Mouse (Mus musculus) forebrain, embryonic 15.5 days (tissue): ENCODE measurements at regions not wholly inside any gene's neighbourhood (a gene's known extent, or its start where the extent isn't known, plus 50 kb on each side); places are given as distances from the start of the nearest gene placed in this dataset.

Experiments
- ATAC-seq: fragments of 200-750 bp; cut with Nextera tagmentation; replicated peaks from 2 replicates; pipeline ENCODE4 v1.8.0; 2017; ENCODE audit warnings: mild to moderate bottlenecking, moderate TSS enrichment, moderate library complexity
- H3K27ac ChIP-seq: fragments of 300-500 bp; sonication (generic); replicated peaks from 2 replicates; pipeline ENCODE4 v1.5.1; 2015; ENCODE audit warnings: mild to moderate bottlenecking, inconsistent platforms
- H3K27me3 ChIP-seq: fragments of 300-500 bp; sonication (generic); 2 replicates; pipeline ENCODE4 v1.6.1; 2015; ENCODE audit warnings: inconsistent platforms
- H3K36me3 ChIP-seq: fragments of 300-500 bp; sonication (generic); 2 replicates; pipeline ENCODE4 v1.6.1; 2015; ENCODE audit warnings: mild to moderate bottlenecking, inconsistent platforms
- H3K4me1 ChIP-seq: fragments of 300-500 bp; sonication (generic); 2 replicates; pipeline ENCODE4 v1.6.1; 2015; ENCODE audit warnings: inconsistent platforms
- H3K4me2 ChIP-seq: fragments of 300-500 bp; sonication (generic); replicated peaks from 2 replicates; pipeline ENCODE4 v1.6.1; 2015; ENCODE audit warnings: mild to moderate bottlenecking, inconsistent platforms
- H3K4me3 ChIP-seq: fragments of 300-500 bp; sonication (generic); 2 replicates; pipeline ENCODE4 v1.5.1; 2015; ENCODE audit warnings: mild to moderate bottlenecking, inconsistent platforms
- H3K9ac ChIP-seq: fragments of 300-500 bp; sonication (generic); replicated peaks from 2 replicates; pipeline ENCODE4 v1.6.1; 2015; ENCODE audit warnings: mild to moderate bottlenecking, inconsistent platforms
- H3K9me3 ChIP-seq: fragments of 300-500 bp; sonication (generic); 2 replicates; pipeline ENCODE4 v1.6.1; 2016; ENCODE audit warnings: inconsistent platforms
- WGBS: fragments of 180-500 bp; shearing (Covaris S2); methylation state at CpG from one replicate; pipeline ENCODE4 v1.1.7; 2015; ENCODE audit warnings: mixed read lengths; 5-methylcytosine and 5-hydroxymethylcytosine counted together

- Histone ChIP-seq H3K27ac (no peak overlapping the region), H3K4me1 (no peaks in the 10 kb centered on the region), H3K36me3 (no peaks in the 10 kb centered on the region), H3K4me3 (no peak overlapping the region), H3K4me2 (no peak overlapping the region), H3K9ac (no peak overlapping the region), H3K27me3 (no peaks in the 10 kb centered on the region), H3K9me3 (no peaks in the 10 kb centered on the region)
- 16% methylated on average over 2 of the region's 2 CpGs for WGBS
- ATAC-seq: no peak
Measured at GRCm38 (mm10) chr5:55122391-55122790, 1124.1 kb downstream of the Stim2 start.

- Histone ChIP-seq H3K27ac (no peak overlapping the region), H3K4me2 (no peak overlapping the region), H3K9ac (no peak overlapping the region), H3K4me1 (0 out of 2 replicates have a peak, but pooled peaks cover 6% of the 10 kb centered on the region), H3K36me3 (no peaks in the 10 kb centered on the region), H3K4me3 (no peak overlapping the region), H3K9me3 (no peaks in the 10 kb centered on the region), H3K27me3 (no peaks in the 10 kb centered on the region)
- WGBS: 88% methylated on average over 3 of the region's 3 CpGs
- ATAC-seq: no peak
Measured at GRCm38 (mm10) chr5:55134310-55134709, 1136.0 kb downstream of the Stim2 start.

- peak; percentile 73; the same call in 1 of the 2 replicates for ATAC-seq
Measured at GRCm38 (mm10) chr5:55135293-55135947, 1137.1 kb downstream of the Stim2 start.

GRCm38 (mm10) chr5:55138750-55139149 lies 1140.5 kb downstream of the Stim2 start:
- H3K27me3 ChIP-seq: no peaks in the 10 kb centered on the region
- H3K9me3 ChIP-seq: no peaks in the 10 kb centered on the region
- H3K4me3 ChIP-seq: no peak overlapping the region
- no peaks in the 10 kb centered on the region for H3K36me3 ChIP-seq
- H3K27ac ChIP-seq: no peak overlapping the region
- ATAC-seq: no peak
- no peak overlapping the region for H3K4me2 ChIP-seq
- 0 out of 2 replicates have a peak, but pooled peaks cover 6% of the 10 kb centered on the region for H3K4me1 ChIP-seq
- H3K9ac ChIP-seq: no peak overlapping the region

More at GRCm38 (mm10) chr5:55135293-55135947, 1137.1 kb downstream of the Stim2 start:
- no peak overlapping the region for H3K4me3 ChIP-seq
- no peaks in the 10 kb centered on the region for H3K9me3 ChIP-seq
- no peaks in the 10 kb centered on the region for H3K36me3 ChIP-seq
- H3K4me1 ChIP-seq: 0 out of 2 replicates have a peak, but pooled peaks cover 6% of the 10 kb centered on the region
- H3K27me3 ChIP-seq: no peaks in the 10 kb centered on the region
- 32% methylated on average over 9 of the region's 9 CpGs for WGBS
- H3K9ac ChIP-seq: no peak overlapping the region
- no peak overlapping the region for H3K4me2 ChIP-seq
- H3K27ac ChIP-seq: no peak overlapping the region

- Histone ChIP-seq H3K27ac (no peak overlapping the region), H3K36me3 (no peaks in the 10 kb centered on the region), H3K9ac (no peak overlapping the region), H3K27me3 (no peaks in the 10 kb centered on the region), H3K4me2 (no peak overlapping the region), H3K4me3 (no peak overlapping the region), H3K9me3 (no peaks in the 10 kb centered on the region), H3K4me1 (no peaks in the 10 kb centered on the region)
- no peak for ATAC-seq
Measured at GRCm38 (mm10) chr5:55147354-55147753, 1149.1 kb downstream of the Stim2 start.

- no peak overlapping the region for H3K9ac ChIP-seq
- H3K4me2 ChIP-seq: no peak overlapping the region
- no peaks in the 10 kb centered on the region for H3K27me3 ChIP-seq
- no peak overlapping the region for H3K4me3 ChIP-seq
- no peak overlapping the region for H3K27ac ChIP-seq
- ATAC-seq: no peak
- no peaks in the 10 kb centered on the region for H3K36me3 ChIP-seq
- no peaks in the 10 kb centered on the region for H3K4me1 ChIP-seq
- no peaks in the 10 kb centered on the region for H3K9me3 ChIP-seq
- WGBS: 70% methylated on average over 1 of the region's 1 CpGs
Measured at GRCm38 (mm10) chr5:55174839-55175238, 1176.5 kb downstream of the Stim2 start.
